Mouse (Mus musculus) stomach, postnatal 0 days (tissue): ENCODE data around the gene Cnnm4.

Source experiments
- CTCF ChIP-seq: IDR thresholded peaks from 2 replicates; pipeline ENCODE4 v1.5.1; 2016; ENCODE audit warnings: antibody characterized with exemption, low read depth, mild to moderate bottlenecking, moderate library complexity
- EP300 ChIP-seq: optimal IDR thresholded peaks from 2 replicates; pipeline ENCODE3; 2016; ENCODE audit warnings: antibody characterized with exemption

- peak; percentile 28 for TF ChIP-seq CTCF
- no peak for TF ChIP-seq EP300
Observed at GRCm38 (mm10) chr1:36550075-36550863, 78.8 kb downstream of the Cnnm4 start.
